Comparison of ENCODE assay signal across 32 mouse cellular contexts in genomic region chr14:62546746-62547145, GRCm38 (mm10). TPM values are rescaled to one million over a fixed set of nuclear protein-coding genes. Genes with fewer than 3 reads are reported as not detected.
"Had no signal": no experiment of that assay in that cellular context is flagged by ENCODE, and none has a peak within 500 bp of the region (broad histone marks: within the 10 kb centered on the region; RNA-seq: fewer than 3 reads in every experiment).

No protein-coding gene starts in this region.

- H3K4me2 ChIP-seq: liver, embryonic 13.5 days; neural tube, embryonic 13.5 days had no signal

- H3K9ac ChIP-seq: liver, embryonic 13.5 days; neural tube, embryonic 13.5 days had no signal

- H3K9me3 ChIP-seq: liver, embryonic 13.5 days; neural tube, embryonic 13.5 days had no signal

- DNase-seq: kidney, adult 2 months; kidney, postnatal 25 days; liver, embryonic 13.5 days; lung, adult 2 months; lung, postnatal 14 days; midbrain, embryonic 14.5 days; retina, postnatal 1 day; thymus, adult 18-20 months; thymus, postnatal 36 days had no signal

- H3K27ac ChIP-seq: kidney, postnatal 0 days; left cerebral cortex, adult 2 months; liver, embryonic 13.5 days; macrophage; neural tube, embryonic 13.5 days had no signal

- H3K27me3 ChIP-seq: liver, embryonic 13.5 days; neural tube, embryonic 13.5 days had no signal

- H3K4me3 ChIP-seq: left cerebral cortex, adult 2 months; liver, embryonic 13.5 days; myocyte; neural tube, embryonic 13.5 days had no signal

- H3K36me3 ChIP-seq: liver, embryonic 13.5 days; neural tube, embryonic 13.5 days had no signal

- H3K4me1 ChIP-seq: liver, embryonic 13.5 days had no signal

- ATAC-seq: intestine, embryonic 16.5 days had no signal

RNA-seq across cellular contexts. Expression of gene Fam124a, which starts 8.8 kb away (rescaled TPM):
- total RNA-seq: megakaryocyte, adult 5-6 weeks; monocyte, adult 5-6 weeks; neutrophil, adult 5-6 weeks had no signal

RNA-seq across cellular contexts. Expression of gene Gm4131, which starts 20.0 kb away (rescaled TPM):
- total RNA-seq: layer of hippocampus, adult 8-10 months; layer of hippocampus, postnatal 14 days; left cerebral cortex, adult 2 months; left cerebral cortex, postnatal 10 days; left cerebral cortex, postnatal 36 days; liver, adult 2 months; megakaryocyte, adult 5-6 weeks; monocyte, adult 5-6 weeks; neutrophil, adult 5-6 weeks had no signal
- polyA plus RNA-seq: intestine, embryonic 16.5 days; kidney, embryonic 14.5 days; large intestine, adult 2 months; limb, embryonic 11.5 days; limb, embryonic 14.5 days; liver, adult 2 months; liver, embryonic 13.5 days; liver, embryonic 16.5 days; lung, adult 2 months; macrophage; midbrain, embryonic 14.5 days; myocyte; neural tube, embryonic 13.5 days; small intestine, adult 2 months; spleen, adult 2 months; stomach, embryonic 16.5 days; urinary bladder, adult 2 months had no signal
